Comparison of ENCODE assay signal across 8 mouse cellular contexts in genomic region chr11:86586177-86586867, GRCm38 (mm10). TPM values are rescaled to one million over a fixed set of nuclear protein-coding genes. Genes with fewer than 3 reads are reported as not detected.
DNase-seq lines count a peak whose midpoint lies in the region; ATAC-seq and TF ChIP-seq lines count a peak whose summit lies in the region.

No protein-coding gene starts in this region.

- peak overlapping the region; percentile 91 for H3K9ac ChIP-seq in intestine, embryonic 16.5 days (ENCODE audit: low read depth, low read length)

- H3K4me2 ChIP-seq in intestine, embryonic 16.5 days (ENCODE audit: low read depth, low read length), result peak overlapping the region; percentile 62

- peaks cover 36% of the 10 kb centered on the region for H3K4me1 ChIP-seq in embryonic facial prominence, embryonic 10.5 days
- peaks cover 17% of the 10 kb centered on the region for H3K4me1 ChIP-seq in intestine, embryonic 16.5 days (ENCODE audit: control insufficient read depth, insufficient read depth, low read length)
- peaks cover 14% of the 10 kb centered on the region for H3K4me1 ChIP-seq in thymus, adult 2 months (replicated peaks; ENCODE audit: control insufficient read depth, insufficient read depth, low read length)

- H3K4me3 ChIP-seq in embryonic facial prominence, embryonic 10.5 days, result peak overlapping the region; percentile 47
- H3K4me3 ChIP-seq in intestine, embryonic 16.5 days (ENCODE audit: low read length), result peak overlapping the region; percentile 70
- peak overlapping the region; percentile 44 for H3K4me3 ChIP-seq in thymus, adult 2 months (ENCODE audit: control insufficient read depth, insufficient read depth, low read length)

- TF ChIP-seq POLR2A in thymus, adult 2 months (IDR thresholded peaks at IDR 0.05; ENCODE audit: control insufficient read depth, extremely low read depth, insufficient read depth, low read length, poor library complexity), result no peak

- peak overlapping the region; percentile 77 for H3K27ac ChIP-seq in embryonic facial prominence, embryonic 10.5 days (replicated peaks)
- H3K27ac ChIP-seq in intestine, embryonic 16.5 days (ENCODE audit: low read length), result peak overlapping the region; percentile 99
- H3K27ac ChIP-seq in thymus, adult 2 months (ENCODE audit: control insufficient read depth, insufficient read depth, low read length), result peak overlapping the region; percentile 71

- intact Hi-C loops in left cerebral cortex, postnatal 4 days (cut with DNase I), result no loop called here

- DNase-seq in kidney, adult 18-20 months, result peak; percentile 62
- DNase-seq in kidney, adult 11 months, result no peak
- DNase-seq in embryonic facial prominence, embryonic 10.5 days (ENCODE audit: low spot score), result peak; percentile 37
- DNase-seq in lung, postnatal 14 days, result peak; percentile 45
- peak; percentile 64 for DNase-seq in thymus, adult 2 months
- no peak for DNase-seq in cerebellum, postnatal 25 days
- DNase-seq in left cerebral cortex, postnatal 4 days, result no peak

- no peaks in the 10 kb centered on the region for H3K9me3 ChIP-seq in embryonic facial prominence, embryonic 10.5 days
- no peaks in the 10 kb centered on the region for H3K9me3 ChIP-seq in intestine, embryonic 16.5 days (ENCODE audit: control insufficient read depth, low read length)

- no peak for TF ChIP-seq CTCF in thymus, adult 2 months (IDR thresholded peaks at IDR 0.05; ENCODE audit: borderline replicate concordance, control insufficient read depth, extremely low read depth, insufficient read depth, low read length, poor library complexity)

- no peak for ATAC-seq in intestine, embryonic 16.5 days

- H3K36me3 ChIP-seq in embryonic facial prominence, embryonic 10.5 days (replicated peaks), result peaks cover 3% of the 10 kb centered on the region; the same call in 1 of the 2 replicates
- H3K36me3 ChIP-seq in intestine, embryonic 16.5 days (ENCODE audit: control insufficient read depth, insufficient read depth, low read length), result no peaks in the 10 kb centered on the region
- no peaks in the 10 kb centered on the region for H3K36me3 ChIP-seq in thymus, adult 2 months (ENCODE audit: control insufficient read depth, insufficient read depth, low read length)

- H3K27me3 ChIP-seq in embryonic facial prominence, embryonic 10.5 days (replicated peaks; ENCODE audit: low read depth, poor library complexity, severe bottlenecking), result no peaks in the 10 kb centered on the region
- no peaks in the 10 kb centered on the region for H3K27me3 ChIP-seq in intestine, embryonic 16.5 days (replicated peaks; ENCODE audit: control insufficient read depth, insufficient read depth, low read length)
- no peaks in the 10 kb centered on the region for H3K27me3 ChIP-seq in thymus, adult 2 months (ENCODE audit: control insufficient read depth, insufficient read depth, low read length)

- 17% methylated on average over 12 of the region's 12 CpGs for WGBS in embryonic facial prominence, embryonic 10.5 days
- 9% methylated on average over 12 of the region's 12 CpGs for WGBS in intestine, embryonic 16.5 days
- under 1% methylated on average over 12 of the region's 12 CpGs for WGBS in thymus, adult 2 months

RNA-seq across cellular contexts. Expression of gene Tubd1, which starts 41.5 kb away (rescaled TPM):
- 13.2 and 14.8 TPM in 2 replicates for polyA plus RNA-seq in embryonic facial prominence, embryonic 10.5 days (2016; fragmentation: Nextera tagmentation; extraction: Ambion mirVana)
- 9.3 and 11.4 TPM in 2 replicates for polyA plus RNA-seq in intestine, embryonic 16.5 days (2015; fragmentation: Nextera tagmentation; extraction: Ambion mirVana)
- 5.7 and 5.9 TPM in 2 replicates for polyA plus RNA-seq in thymus, adult 2 months (2012; rRNA removed)
- 1 to 10 TPM; 5.0 to 5.8 TPM for total RNA-seq in left cerebral cortex, postnatal 4 days (2021)

RNA-seq across cellular contexts. Expression of gene Rps6kb1, which starts 41.7 kb away (rescaled TPM):
- polyA plus RNA-seq in embryonic facial prominence, embryonic 10.5 days (2016; fragmentation: Nextera tagmentation; extraction: Ambion mirVana), result 63.0 and 66.9 TPM in 2 replicates
- polyA plus RNA-seq in intestine, embryonic 16.5 days (2015; fragmentation: Nextera tagmentation; extraction: Ambion mirVana), result 45.2 and 56.8 TPM in 2 replicates
- polyA plus RNA-seq in thymus, adult 2 months (2012; rRNA removed), result 12.2 and 12.3 TPM in 2 replicates
- 10 to 100 TPM; 45.5 to 48.7 TPM for total RNA-seq in left cerebral cortex, postnatal 4 days (2021)

Comparison
In these comparisons a context has a peak if more than half of its experiments do, and no peak if none do; other contexts are left out.
1. DNase-seq: peak in kidney, adult 18-20 months (single experiment), embryonic facial prominence, embryonic 10.5 days (single experiment), lung, postnatal 14 days (single experiment) and thymus, adult 2 months (single experiment); none in kidney, adult 11 months (single experiment), cerebellum, postnatal 25 days (0 of 2) and left cerebral cortex, postnatal 4 days (single experiment).
2. Peak in every context shown above with its lines, with median percentiles within 50 percentile points of each other: H3K27ac ChIP-seq and H3K4me3 ChIP-seq.